Mouse (Mus musculus) frontal cortex, postnatal 25 days (tissue): ENCODE data around the gene Greb1.

ENCODE experiments used
- DNase-seq, 2 experiments: peaks; one replicate each; pipeline ENCODE4 v3.0.0; 2022; ENCODE audit warnings: low spot score in 2 of 2

Greb1 gene

DNA sequence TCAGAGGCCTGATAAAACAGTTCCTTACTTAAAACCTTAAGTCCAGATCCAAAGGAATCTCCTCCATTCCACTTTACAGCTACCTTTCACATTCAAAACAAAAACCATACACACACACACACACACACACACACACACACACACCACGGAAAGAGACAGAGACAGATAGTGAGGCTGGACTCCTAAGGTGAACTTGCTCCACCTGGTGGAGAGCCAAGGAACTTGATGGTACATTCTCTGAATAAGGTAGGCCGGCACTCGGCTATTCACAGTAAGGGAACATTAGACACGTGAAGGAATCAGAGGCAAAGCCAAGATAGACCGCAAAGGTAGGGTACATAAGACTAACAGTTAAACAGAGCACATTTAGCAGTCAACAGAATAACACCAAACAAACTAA, 4.8 kb upstream of the Greb1 start:
- peak; percentile 57 to 75 for DNase-seq

GRCm38 (mm10) chr12:16803956-16804430, 3.3 kb upstream of the Greb1 start:
- no peak for DNase-seq

- DNase-seq, result no peak
Measured at GRCm38 (mm10) chr12:16803237-16803955, 2.7 kb upstream of the Greb1 start.

DNA sequence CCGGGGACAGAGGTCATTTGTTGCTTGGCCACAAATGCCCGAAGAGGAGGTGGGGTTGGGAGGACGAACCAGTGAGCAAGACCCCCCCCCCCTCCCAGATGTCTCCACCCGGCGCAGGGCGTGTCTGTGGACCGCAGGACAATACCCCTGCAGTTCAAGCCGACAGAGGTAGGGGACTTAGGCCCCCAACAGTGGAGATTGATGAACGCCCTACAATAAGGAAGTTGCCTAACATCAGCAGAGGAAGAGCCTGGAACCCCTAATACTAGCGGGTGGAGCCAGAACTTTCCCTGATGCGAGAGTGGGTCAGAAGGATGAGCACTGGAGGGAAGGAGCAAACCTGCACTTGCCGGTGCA, 251 bp upstream of the Greb1 start:
- DNase-seq, result no peak

GRCm38 (mm10) chr12:16799928-16800258, 793 bp downstream of the Greb1 start:
- no peak for DNase-seq

GRCm38 (mm10) chr12:16798894-16799293, 1.8 kb downstream of the Greb1 start:
- no peak for DNase-seq

DNA sequence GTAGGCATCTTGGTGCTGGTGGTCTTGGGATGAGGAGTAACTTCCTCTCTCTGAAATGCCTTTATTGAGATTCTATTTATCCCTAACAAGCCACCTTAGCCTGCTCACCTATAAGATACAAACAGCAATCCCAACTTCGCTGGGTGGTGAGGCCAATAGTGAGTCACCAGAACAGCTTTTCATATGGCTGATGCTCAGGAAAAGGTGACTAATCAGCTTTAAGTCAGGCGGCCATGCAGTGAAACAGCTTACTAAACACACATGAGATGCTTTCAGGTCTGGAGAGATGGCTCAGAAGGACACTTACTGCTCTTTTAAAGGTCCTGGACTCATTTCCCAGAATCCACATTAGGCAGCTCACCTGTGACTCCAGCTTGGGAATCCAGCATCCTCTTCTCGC, 4.9 kb downstream of the Greb1 start:
- no peak for DNase-seq

GRCm38 (mm10) chr12:16793371-16793770, 7.3 kb downstream of the Greb1 start:
- no peak for DNase-seq

- DNase-seq, result no peak
Measured at GRCm38 (mm10) chr12:16790456-16790855, 10.2 kb downstream of the Greb1 start.

GRCm38 (mm10) chr12:16789756-16790155, 10.9 kb downstream of the Greb1 start:
- no peak for DNase-seq

DNA sequence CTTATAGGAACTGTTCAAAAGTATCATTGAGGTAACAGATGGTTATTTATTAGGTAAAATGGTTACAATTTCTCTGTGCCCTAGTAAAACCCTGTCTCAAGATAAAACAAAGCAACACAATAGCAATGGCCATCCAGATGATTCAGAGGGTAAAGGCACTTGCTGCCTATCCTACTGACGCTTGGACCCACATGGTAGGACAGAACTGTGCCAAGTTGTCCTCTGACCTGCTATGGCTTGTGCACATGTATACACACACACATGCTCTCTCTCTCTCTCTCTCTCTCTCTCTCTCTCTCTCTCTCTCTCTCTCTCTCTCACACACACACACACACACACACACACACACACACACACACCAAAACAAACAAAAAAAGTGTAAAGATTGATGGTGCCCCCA, 11.5 kb downstream of the Greb1 start:
- no peak for DNase-seq

DNA sequence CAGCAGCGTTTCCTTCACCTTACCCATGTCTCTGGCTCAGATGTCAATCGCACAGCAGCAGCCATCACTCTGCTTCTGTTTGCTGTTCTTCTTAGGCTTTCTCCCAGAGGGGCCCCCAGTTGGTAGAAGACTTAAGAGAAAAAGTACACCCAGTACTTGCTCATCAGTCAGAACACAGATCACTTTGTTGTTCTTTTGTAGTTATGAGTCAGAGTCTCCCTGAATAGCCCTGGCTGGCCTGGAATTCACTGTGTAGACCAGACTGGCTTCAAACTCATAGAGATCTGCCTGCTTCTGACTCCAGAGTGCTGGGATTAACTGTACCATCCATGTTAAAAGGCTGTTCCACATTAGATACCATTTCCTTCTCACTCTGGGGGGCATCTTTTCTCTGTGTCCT, 12.1 kb downstream of the Greb1 start:
- DNase-seq, result no peak

DNA sequence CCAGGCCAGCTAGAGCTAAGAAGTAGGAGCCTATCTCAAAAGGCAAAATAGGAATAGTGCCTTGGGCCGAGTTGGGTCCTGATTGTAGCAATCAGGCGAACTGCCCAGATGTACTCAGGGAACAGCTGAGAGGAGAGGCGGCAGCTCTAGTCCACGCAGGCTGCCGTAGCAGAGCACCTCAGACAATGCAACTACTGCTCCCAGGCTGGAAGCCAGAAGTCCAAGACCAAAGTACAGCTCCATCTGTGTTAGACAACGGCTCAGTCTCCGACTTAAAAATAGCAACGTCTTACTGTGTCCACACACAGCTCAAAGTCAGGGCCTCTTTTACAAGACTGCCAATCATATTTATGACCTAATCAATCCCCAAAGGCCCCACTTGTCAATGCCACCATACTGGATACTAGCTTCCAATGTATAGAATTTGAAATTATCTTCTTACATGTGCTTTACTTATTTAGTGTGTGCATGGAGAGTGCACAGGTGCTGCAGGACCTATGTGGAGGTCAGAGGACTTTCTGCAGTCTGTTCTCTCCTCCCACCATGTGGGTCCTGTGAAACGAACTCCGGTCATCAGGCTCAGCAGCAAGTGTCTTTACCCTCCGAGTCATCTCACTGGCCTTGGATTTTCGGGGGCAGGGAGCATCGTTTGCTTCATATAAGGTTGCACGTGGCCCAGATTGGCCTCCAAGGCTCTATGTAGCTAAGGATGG, 19.5 kb downstream of the Greb1 start:
- DNase-seq, result no peak

GRCm38 (mm10) chr12:16780320-16780719, 20.4 kb downstream of the Greb1 start:
- no peak for DNase-seq

GRCm38 (mm10) chr12:16779165-16779564, 21.5 kb downstream of the Greb1 start:
- DNase-seq, result no peak

DNA sequence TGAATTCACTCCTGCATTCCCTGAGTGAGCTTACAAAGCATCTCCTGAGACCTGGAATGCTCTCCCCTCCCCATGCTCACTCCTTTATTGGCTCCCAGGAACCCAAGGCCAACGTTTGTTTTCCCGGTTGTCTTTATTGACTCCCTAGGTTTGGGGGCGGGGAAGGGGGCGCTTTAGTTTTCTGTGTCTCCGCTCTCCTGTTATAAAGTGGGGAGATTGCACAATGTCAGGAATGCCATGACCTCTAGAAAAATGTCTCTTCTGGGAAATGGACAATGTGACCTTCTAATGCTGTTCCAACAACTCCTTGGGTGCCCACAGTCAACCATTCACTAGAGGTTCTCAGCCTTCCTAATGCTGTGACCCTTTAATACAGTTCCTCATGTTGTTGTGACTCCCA, 22.2 kb downstream of the Greb1 start:
- DNase-seq, result no peak

DNA sequence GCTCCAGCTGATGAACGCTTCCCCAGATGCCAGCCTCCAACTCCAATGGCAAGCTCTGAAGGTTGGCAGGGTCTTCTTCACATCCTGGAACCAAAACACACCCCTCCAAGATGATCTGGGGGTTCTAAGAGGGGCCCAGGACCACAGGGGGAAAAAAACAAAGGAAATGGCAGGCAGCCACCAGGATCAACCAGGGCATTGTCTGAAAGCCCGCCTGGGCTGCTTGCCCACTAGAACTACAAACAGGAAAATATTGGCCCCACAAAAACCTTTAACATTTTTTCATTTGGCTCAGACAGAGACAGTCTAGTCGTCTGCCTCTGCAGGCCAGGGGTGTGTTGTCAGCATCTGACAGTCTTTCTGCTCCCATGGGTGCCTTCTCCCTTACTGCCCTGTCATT, 25.3 kb downstream of the Greb1 start:
- DNase-seq, result no peak

GRCm38 (mm10) chr12:16774605-16775004, 26.1 kb downstream of the Greb1 start:
- no peak for DNase-seq

GRCm38 (mm10) chr12:16769601-16770165, 31.0 kb downstream of the Greb1 start:
- DNase-seq, result no peak

DNA sequence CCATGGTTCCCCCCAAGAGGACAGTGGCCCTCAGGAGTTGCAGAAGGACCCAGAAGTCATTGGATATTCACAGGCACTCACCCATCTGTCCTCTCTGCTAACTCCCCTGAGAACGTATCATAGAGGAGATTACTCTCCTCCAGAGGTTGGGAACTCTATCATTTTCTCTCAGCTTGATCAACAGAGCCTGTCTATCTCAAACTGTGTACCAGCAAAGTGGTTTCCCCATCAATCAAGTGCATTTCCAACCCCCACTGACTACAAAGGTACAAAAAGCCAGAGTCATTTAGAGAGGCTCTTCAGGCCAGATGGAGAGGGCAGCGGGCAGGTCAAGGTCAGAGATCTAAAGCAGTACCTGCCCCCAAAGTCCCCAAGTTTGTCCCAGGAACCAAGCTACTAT, 32.0 kb downstream of the Greb1 start:
- DNase-seq, result no peak

DNA sequence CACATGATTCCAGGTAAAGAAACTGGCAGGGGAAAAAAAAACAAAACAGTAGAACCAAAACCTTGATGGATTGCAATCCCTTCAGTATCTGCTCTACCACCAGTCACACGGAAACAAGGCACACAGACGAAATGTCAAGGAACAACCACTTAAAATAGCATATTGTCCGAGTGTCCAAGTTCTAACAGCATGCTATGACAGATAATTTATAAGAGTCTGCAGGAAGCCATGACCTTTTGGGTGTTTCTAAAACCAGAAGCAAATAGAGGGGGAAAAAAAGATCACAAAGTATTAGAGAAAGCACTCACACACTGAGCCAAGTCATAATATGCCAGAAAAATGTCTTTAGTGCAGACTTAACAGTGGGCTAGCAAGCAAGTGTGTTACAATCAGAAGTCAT, 32.4 kb downstream of the Greb1 start:
- DNase-seq, result no peak

- no peak for DNase-seq
Measured at GRCm38 (mm10) chr12:16764776-16765445, 35.8 kb downstream of the Greb1 start.
